Mouse (Mus musculus): ENCODE results near the gene Tmem184b. TPM values are rescaled to one million over a fixed set of nuclear protein-coding genes. Genes with fewer than 3 reads are reported as not detected.

The Tmem184b gene
- total and polyA plus RNA-seq, 3 experiments: 7.1 to 42.7 (median 21.1) TPM

DNA sequence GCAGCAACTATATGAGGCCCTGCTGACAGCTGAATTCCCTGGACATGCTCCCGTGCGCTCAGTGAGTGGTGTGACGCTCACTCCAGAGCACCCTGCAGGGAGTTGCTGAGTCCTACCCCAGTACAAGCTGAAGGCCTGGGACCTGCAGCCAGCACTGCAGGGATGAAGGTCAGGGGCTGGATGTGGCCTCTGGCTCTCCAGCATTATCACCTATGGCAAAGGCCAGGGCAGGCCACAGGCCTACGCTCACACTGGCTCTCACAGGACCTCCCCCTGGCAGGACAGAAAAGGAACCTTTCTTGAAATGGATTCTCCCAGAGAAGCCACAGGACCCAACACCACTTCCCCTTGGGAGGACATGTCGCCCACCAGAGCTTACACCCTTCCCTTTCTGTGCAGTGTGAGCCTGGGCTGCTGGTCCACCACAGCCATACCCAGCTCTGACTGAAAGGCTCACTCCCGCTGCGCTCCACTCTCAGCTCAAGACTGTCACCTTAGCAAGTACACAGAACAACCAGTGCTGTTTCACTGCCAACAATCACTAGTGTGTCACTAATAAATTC, 33.0 kb downstream of the Tmem184b start:
- Histone ChIP-seq H3K4me2 (ENCODE audit: insufficient read depth, low read depth, poor library complexity, severe bottlenecking) (no peak overlapping the region), H3K27ac (ENCODE audit: insufficient read depth, low read depth) (no peak overlapping the region), H3K27me3 (replicated peaks) (no peaks in the 10 kb centered on the region), H3K79me2 (replicated peaks; ENCODE audit: control insufficient read depth, extremely low read depth, insufficient read depth, poor library complexity, severe bottlenecking) (no peaks in the 10 kb centered on the region), H3K36me3 (replicated peaks in 1 of 2; ENCODE audit: control insufficient read depth in 1 of 2, insufficient read depth in 1 of 2, low read length in 1 of 2) (peaks cover 63 to 98% of the 10 kb centered on the region in 2 experiments), H3K9me3 (replicated peaks; ENCODE audit: low read length) (no peaks in the 10 kb centered on the region), H3K4me1 (ENCODE audit: control insufficient read depth in 1 of 2, insufficient read depth in 2 of 2) (peaks cover 0 to 6% of the 10 kb centered on the region in 2 experiments; a peak in 1 of 4 replicates), H3K4me3 (replicated peaks in 1 of 3; ENCODE audit: low read depth in 2 of 3, low read length in 2 of 3, poor library complexity in 1 of 3) (no peak overlapping the region), H3K9ac (ENCODE audit: insufficient read depth, low read depth) (no peak overlapping the region)
- TF ChIP-seq NRF1 (IDR thresholded peaks at IDR 0.05; ENCODE audit: low read depth, low read length) (no peak), EP300 (IDR thresholded peaks at IDR 0.05; ENCODE audit: low read length) (no peak), CHD2 (IDR thresholded peaks at IDR 0.05; ENCODE audit: low read length) (no peak), E2F4 (IDR thresholded peaks at IDR 0.05; ENCODE audit: insufficient replicate concordance, low read depth, low read length) (no peak), CHD1 (IDR thresholded peaks at IDR 0.05; ENCODE audit: low read depth, low read length) (no peak), UBTF (IDR thresholded peaks at IDR 0.05; ENCODE audit: low read depth, low read length) (no peak)
- dilution Hi-C loops (cut with MboI; ENCODE audit: extremely low pct_ligation_motif_present, extremely low pct_unique_long_range_greater_than_20kb, low sequenced_read_pairs): no loop called here
- DNase-seq (ENCODE audit: extremely low read depth): no peak
- in situ Hi-C loops (cut with MboI; ENCODE audit: low pct_ligation_motif_present, low pct_unique_long_range_greater_than_20kb, low sequenced_read_pairs): no loop called here

- H3K4me3 ChIP-seq (replicated peaks in 1 of 3; ENCODE audit: low read depth in 2 of 3, low read length in 2 of 3, poor library complexity in 1 of 3): no peak overlapping the region
- dilution Hi-C loops (cut with MboI; ENCODE audit: extremely low pct_ligation_motif_present, extremely low pct_unique_long_range_greater_than_20kb, low sequenced_read_pairs) (no loop called here), in situ Hi-C loops (cut with MboI; ENCODE audit: low pct_ligation_motif_present, low pct_unique_long_range_greater_than_20kb, low sequenced_read_pairs) (no loop called here)
- H3K79me2 ChIP-seq (replicated peaks; ENCODE audit: control insufficient read depth, extremely low read depth, insufficient read depth, poor library complexity, severe bottlenecking): no peaks in the 10 kb centered on the region
- H3K27ac ChIP-seq (ENCODE audit: insufficient read depth, low read depth): no peak overlapping the region
- H3K36me3 ChIP-seq (replicated peaks in 1 of 2; ENCODE audit: control insufficient read depth in 1 of 2, insufficient read depth in 1 of 2, low read length in 1 of 2): peaks cover 62 to 98% of the 10 kb centered on the region in 2 experiments
- no peak overlapping the region for H3K9ac ChIP-seq (ENCODE audit: insufficient read depth, low read depth)
- H3K4me2 ChIP-seq (ENCODE audit: insufficient read depth, low read depth, poor library complexity, severe bottlenecking): no peak overlapping the region
- H3K9me3 ChIP-seq (replicated peaks; ENCODE audit: low read length): no peaks in the 10 kb centered on the region
- H3K27me3 ChIP-seq (replicated peaks): no peaks in the 10 kb centered on the region
- TF ChIP-seq TBP (conservative IDR thresholded peaks at IDR 0.05; ENCODE audit: low read depth, low read length) (no peak), GABPA (IDR thresholded peaks at IDR 0.05; ENCODE audit: insufficient replicate concordance, low read depth, low read length) (no peak), RCOR1 (conservative IDR thresholded peaks at IDR 0.05; ENCODE audit: low read depth, low read length) (no peak), HCFC1 (IDR thresholded peaks at IDR 0.05; ENCODE audit: low read depth, low read length) (no peak), RAD21 (IDR thresholded peaks at IDR 0.05; ENCODE audit: low read depth, low read length) (no peak), SMC3 (IDR thresholded peaks at IDR 0.05; ENCODE audit: low read depth, low read length) (no peak), CTCF (conservative IDR thresholded peaks at IDR 0.05 in 1 of 2, IDR thresholded peaks at IDR 0.05 in 1 of 2; ENCODE audit: low read depth in 2 of 2, low read length in 2 of 2) (no peak), ZNF384 (IDR thresholded peaks at IDR 0.05; ENCODE audit: low read depth, low read length) (no peak), CHD2 (IDR thresholded peaks at IDR 0.05; ENCODE audit: low read length) (no peak), ZMIZ1 (IDR thresholded peaks at IDR 0.05; ENCODE audit: low read depth, low read length) (no peak), MAFK (IDR thresholded peaks at IDR 0.05; ENCODE audit: insufficient replicate concordance, low read length) (no peak), ELF1 (IDR thresholded peaks at IDR 0.05; ENCODE audit: low read depth, low read length) (no peak), POLR2AphosphoS2 (IDR thresholded peaks at IDR 0.05; ENCODE audit: low read depth, low read length) (no peak), BHLHE40 (IDR thresholded peaks at IDR 0.05; ENCODE audit: low read depth, low read length) (no peak), EP300 (IDR thresholded peaks at IDR 0.05; ENCODE audit: low read length) (no peak), MEF2A (IDR thresholded peaks at IDR 0.05; ENCODE audit: borderline replicate concordance, low read depth, low read length) (no peak), KAT2A (IDR thresholded peaks at IDR 0.05; ENCODE audit: insufficient replicate concordance, low read length) (no peak), POLR2A (IDR thresholded peaks at IDR 0.05; ENCODE audit: low read depth, low read length) (no peak), NRF1 (IDR thresholded peaks at IDR 0.05; ENCODE audit: low read depth, low read length) (no peak), JUN (IDR thresholded peaks at IDR 0.05; ENCODE audit: insufficient read depth, low read depth, low read length) (no peak)
- no peak for DNase-seq (ENCODE audit: extremely low read depth)
- peaks cover 0 to 6% of the 10 kb centered on the region in 2 experiments; a peak in 1 of 4 replicates for H3K4me1 ChIP-seq (ENCODE audit: control insufficient read depth in 1 of 2, insufficient read depth in 2 of 2)
These were observed 33.7 kb downstream of the Tmem184b start for GRCm38 (mm10) chr15:79369452-79370280.
